Mouse (Mus musculus): ENCODE measurements around the gene Ccdc15. TPM values are rescaled to one million over a fixed set of nuclear protein-coding genes. Genes with fewer than 3 reads are reported as not detected.

Ccdc15 gene
- polyA plus RNA-seq (2016; fragmentation: Nextera tagmentation; extraction: Ambion mirVana): 5.1 and 5.8 TPM in 2 replicates

DNA sequence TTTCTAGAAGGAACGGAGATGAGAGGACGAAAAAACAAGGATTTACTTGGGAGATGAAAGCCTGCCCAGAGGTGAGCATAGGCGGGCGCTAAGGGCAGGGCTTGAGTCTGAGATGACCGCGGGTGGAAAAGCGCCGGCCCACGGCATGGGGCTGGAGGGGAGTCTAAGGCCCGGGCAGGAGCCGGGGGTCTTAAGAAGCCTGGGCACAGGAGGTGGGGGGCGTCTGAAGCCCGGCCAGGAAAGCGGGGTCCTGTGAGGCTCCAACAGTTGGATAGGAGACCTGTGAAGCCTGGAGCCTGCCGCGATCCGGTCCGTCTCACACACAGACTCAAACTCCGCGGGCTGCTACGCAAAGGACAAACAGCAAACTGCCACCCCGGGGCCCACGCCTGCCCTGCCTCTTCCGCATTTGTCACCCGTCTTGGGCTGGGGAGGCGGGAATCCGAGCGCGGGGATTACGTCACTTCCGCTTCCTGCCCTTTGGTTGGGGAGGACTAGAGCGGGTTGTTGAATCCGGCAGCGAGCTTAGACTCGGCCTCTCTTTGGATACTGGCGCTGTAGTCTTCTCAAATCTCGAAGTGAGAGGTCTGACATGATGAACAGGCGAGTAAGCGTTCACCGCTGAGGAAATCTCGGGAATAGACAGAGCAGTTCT, at the start of gene Ccdc15:
TSS of gene Ccdc15 (minus strand) at position 445 of the 655 bp plus-strand sequence.
- DNase-seq (ENCODE audit: low spot score): peak; percentile 98
- Histone ChIP-seq H3K4me3 (peak within 1 kb of the TSS; percentile 77), H3K9me3 (no peaks in the 10 kb centered on the region), H3K27me3 (ENCODE audit: insufficient read depth, poor library complexity, severe bottlenecking) (no peaks in the 10 kb centered on the region), H3K4me1 (0 out of 2 replicates have a peak, but pooled peaks cover 6% of the 10 kb centered on the region), H3K27ac (peak within 1 kb of the TSS; percentile 95), H3K36me3 (no peaks in the 10 kb centered on the region)
- under 1% methylated on average over 40 of the region's 41 CpGs for WGBS

DNA sequence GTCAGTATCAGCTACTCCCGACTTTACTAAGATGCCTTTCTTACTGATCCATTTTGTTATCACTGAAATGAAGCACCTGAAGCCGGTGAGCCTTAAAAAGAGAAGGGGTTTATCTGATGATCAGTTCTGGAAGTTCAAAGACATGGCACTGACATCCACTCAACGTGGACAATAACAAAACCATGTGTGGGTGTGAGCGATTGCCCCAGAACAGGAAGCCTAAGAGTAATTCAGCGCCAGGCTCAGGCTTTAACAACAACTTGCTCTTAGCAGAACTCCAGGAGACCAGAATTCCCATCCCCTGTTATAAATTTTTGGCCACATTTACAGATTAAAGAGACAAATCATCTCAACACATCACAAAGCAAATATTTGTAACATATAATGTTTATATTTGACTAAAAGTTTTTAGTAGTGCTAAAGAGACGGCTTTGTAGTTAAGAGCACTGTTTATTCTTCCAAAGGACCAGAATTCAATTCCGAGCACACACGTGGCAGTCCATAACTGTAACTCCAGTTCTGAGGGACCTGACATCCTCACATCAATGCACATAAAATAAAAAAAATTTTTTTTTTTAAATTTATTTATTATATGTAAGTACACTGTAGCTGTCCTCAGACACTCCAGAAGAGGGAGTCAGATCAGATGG, 45.4 kb upstream of the Ccdc15 start:
- Histone ChIP-seq H3K9me3 (no peaks in the 10 kb centered on the region), H3K4me3 (no peak overlapping the region), H3K27ac (no peak overlapping the region), H3K4me1 (no peaks in the 10 kb centered on the region), H3K36me3 (no peaks in the 10 kb centered on the region), H3K27me3 (ENCODE audit: insufficient read depth, poor library complexity, severe bottlenecking) (no peaks in the 10 kb centered on the region)
- no peak for DNase-seq (ENCODE audit: low spot score)
- 71% methylated on average over 8 of the region's 8 CpGs for WGBS

DNA sequence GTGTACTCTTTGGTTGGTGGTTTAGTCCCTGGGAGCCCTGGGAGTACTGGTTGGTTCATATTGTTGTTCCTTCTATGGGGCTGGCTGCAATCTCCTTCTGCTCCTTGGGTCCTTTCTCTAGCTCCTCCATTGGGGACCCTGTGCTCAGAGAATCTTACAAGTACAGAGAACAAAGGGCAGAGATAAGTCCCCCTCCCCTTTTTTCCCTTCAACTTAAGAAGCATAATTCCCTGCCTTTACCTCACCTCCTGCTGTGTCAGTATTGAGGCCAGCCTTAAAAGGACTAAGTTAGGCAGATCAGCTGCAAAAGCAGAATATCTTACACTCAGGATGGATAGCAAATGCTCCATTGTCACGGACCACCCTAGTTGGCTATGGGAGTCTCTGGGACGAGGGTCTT, 43.8 kb upstream of the Ccdc15 start:
- DNase-seq (ENCODE audit: low spot score): no peak
- peaks cover 5% of the 10 kb centered on the region for H3K27me3 ChIP-seq (ENCODE audit: insufficient read depth, poor library complexity, severe bottlenecking)
- H3K4me1 ChIP-seq: no peaks in the 10 kb centered on the region
- H3K9me3 ChIP-seq: no peaks in the 10 kb centered on the region
- 63% methylated on average over 2 of the region's 2 CpGs for WGBS
- H3K27ac ChIP-seq: no peak overlapping the region
- no peaks in the 10 kb centered on the region for H3K36me3 ChIP-seq
- H3K4me3 ChIP-seq: no peak overlapping the region

DNA sequence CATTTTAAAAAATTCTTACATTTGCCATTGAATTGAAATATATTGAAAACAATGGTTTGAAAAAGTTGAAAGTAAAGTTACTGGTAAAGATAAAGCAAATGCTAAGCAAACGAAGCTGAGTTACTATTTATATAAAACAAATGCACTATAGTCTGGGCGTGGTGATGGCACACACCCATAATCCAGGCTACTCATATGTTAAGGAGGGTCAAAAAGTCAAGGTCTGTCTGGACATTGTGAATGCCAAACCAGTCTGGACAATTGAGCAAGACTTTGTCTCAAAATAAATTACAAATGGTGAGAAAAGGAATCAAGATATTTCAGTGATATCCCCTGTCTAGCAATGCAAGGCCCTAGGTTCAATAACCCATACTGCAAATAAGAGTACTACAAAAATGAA, 42.7 kb upstream of the Ccdc15 start:
- DNase-seq (ENCODE audit: low spot score): no peak
- H3K36me3 ChIP-seq: no peaks in the 10 kb centered on the region
- H3K4me3 ChIP-seq: no peak overlapping the region
- peaks cover 13% of the 10 kb centered on the region for H3K27me3 ChIP-seq (ENCODE audit: insufficient read depth, poor library complexity, severe bottlenecking)
- H3K4me1 ChIP-seq: no peaks in the 10 kb centered on the region
- H3K9me3 ChIP-seq: no peaks in the 10 kb centered on the region
- WGBS: 68% methylated on average over 2 of the region's 2 CpGs
- no peak overlapping the region for H3K27ac ChIP-seq

DNA sequence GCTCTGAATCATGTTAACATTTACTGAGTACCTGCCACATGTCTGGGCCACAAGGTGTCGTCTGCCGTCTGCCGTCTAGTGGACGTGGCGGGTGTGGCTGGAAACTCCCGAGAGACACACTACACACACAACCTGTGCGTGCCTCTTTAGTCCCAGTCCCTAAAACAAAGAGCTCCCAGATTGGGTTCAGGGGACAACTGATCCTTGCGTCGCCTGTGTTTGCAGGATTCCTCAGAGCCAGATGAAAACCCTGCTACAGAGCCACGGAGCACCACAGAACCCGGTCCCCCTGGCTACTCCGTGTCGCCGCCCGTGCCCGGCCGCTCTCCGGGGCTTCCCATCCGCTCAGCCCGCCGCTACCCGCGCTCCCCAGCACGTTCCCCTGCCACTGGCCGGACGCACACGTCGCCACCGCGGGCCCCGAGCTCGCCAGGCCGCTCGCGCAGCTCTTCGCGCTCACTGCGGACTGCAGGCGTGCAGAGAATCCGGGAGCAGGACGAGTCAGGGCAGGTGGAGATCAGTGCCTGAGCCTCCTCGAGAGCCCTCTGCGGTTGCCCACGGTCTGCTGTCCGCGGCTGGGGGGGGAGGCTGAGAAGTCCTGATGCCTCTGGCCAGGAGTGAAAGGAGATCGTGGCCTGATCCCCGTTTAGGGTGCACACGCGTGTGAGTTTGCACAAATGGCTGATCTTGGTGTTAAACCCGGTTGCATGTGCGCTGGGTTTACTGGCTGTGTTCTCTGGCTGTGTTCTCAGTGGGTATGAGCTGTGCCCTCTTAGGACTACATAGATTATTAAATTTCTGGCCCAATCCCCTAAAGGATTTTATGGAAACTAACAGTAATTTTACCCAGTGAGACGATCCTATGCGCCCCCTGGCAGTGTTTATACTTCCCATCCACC, 36.3 kb upstream of the Ccdc15 start:
- Histone ChIP-seq H3K27ac (peak overlapping the region; percentile 79), H3K9me3 (no peaks in the 10 kb centered on the region), H3K27me3 (ENCODE audit: insufficient read depth, poor library complexity, severe bottlenecking) (peaks cover 52% of the 10 kb centered on the region), H3K36me3 (no peaks in the 10 kb centered on the region), H3K4me3 (peak overlapping the region; percentile 64), H3K4me1 (peaks cover 10% of the 10 kb centered on the region)
- no peak for DNase-seq (ENCODE audit: low spot score)
- WGBS: 8% methylated on average over 52 of the region's 54 CpGs

DNA sequence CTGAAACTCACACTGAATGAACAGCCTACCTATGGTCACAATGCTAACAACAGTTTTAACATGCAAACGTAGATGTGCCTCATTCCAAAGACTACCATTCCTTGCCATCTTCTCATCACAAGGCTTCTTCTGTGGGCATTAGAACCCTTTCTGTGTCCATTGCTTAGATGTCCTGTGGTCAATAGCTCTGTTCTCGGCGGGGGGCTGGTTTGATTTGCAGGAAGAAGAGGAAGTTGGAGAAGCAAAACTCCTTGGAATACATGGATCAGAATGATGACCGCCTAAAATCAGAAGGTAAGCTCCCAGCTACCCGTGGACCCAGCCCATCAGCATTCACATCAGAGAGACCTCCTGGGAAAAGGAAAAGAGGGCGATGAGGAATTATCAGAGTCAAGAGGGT, 34.9 kb upstream of the Ccdc15 start:
- Histone ChIP-seq H3K9me3 (no peaks in the 10 kb centered on the region), H3K27ac (no peak overlapping the region), H3K27me3 (ENCODE audit: insufficient read depth, poor library complexity, severe bottlenecking) (peaks cover 52% of the 10 kb centered on the region), H3K36me3 (no peaks in the 10 kb centered on the region), H3K4me1 (peaks cover 10% of the 10 kb centered on the region), H3K4me3 (no peak overlapping the region)
- no peak for DNase-seq (ENCODE audit: low spot score)
- 90% methylated on average over 6 of the region's 6 CpGs for WGBS

DNA sequence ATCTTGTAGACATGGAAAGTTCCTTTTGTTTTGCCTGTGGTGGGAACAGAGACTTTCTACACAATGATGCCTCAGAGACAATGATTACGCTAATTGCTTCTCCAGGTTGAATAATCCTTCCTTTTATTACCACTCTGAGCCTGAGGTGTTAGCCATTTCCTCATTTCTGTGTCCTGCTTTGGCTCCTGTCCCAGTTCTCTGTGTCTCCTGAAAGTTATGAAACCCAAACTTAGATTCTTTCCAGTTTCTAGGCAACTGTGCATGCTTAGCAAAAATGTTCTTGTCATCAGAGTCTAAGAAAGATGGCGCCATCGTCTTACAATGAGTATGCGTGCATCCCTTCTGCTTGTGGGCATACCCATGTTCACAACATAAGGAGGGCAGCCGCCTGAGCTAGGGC, 27.5 kb upstream of the Ccdc15 start:
- 83% methylated on average over 5 of the region's 5 CpGs for WGBS
- H3K4me3 ChIP-seq: no peak overlapping the region
- no peak for DNase-seq (ENCODE audit: low spot score)

DNA sequence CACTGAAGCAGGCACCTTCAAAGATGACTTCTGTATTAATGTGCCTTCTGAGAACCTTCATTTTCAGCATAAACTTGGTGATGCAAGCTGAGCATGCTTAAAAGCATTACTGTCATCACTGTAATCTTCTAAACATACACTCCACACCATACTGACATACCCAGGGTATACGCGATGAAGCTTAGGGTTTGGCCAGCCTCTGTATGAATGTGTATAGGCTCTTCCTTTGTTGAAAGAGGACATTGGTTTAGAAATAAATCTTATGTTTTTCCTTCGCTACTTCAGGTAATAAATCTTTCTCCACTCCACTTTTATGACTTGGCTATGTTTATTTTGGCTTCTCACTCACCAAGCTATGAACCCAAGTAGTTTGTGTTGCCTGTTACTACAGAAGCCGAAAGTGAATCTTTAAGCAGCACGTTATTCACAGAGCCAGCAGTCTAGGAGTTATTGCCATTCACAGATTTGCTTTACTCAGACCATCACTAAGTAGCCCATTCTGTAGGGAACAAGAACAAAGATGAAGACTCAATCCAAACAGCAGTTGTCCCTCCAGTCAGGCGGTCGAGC, 23.1 kb upstream of the Ccdc15 start:
- Histone ChIP-seq H3K36me3 (no peaks in the 10 kb centered on the region), H3K4me1 (no peaks in the 10 kb centered on the region), H3K27me3 (ENCODE audit: insufficient read depth, poor library complexity, severe bottlenecking) (no peaks in the 10 kb centered on the region), H3K9me3 (no peaks in the 10 kb centered on the region), H3K27ac (no peak overlapping the region), H3K4me3 (no peak overlapping the region)
- no peak for DNase-seq (ENCODE audit: low spot score)
- WGBS: 90% methylated on average over 7 of the region's 7 CpGs

More for the DNA sequence above, 27.5 kb upstream of the Ccdc15 start:
- H3K36me3 ChIP-seq: no peaks in the 10 kb centered on the region
- no peaks in the 10 kb centered on the region for H3K4me1 ChIP-seq
- no peak overlapping the region for H3K27ac ChIP-seq
- H3K9me3 ChIP-seq: no peaks in the 10 kb centered on the region
- no peaks in the 10 kb centered on the region for H3K27me3 ChIP-seq (ENCODE audit: insufficient read depth, poor library complexity, severe bottlenecking)

DNA sequence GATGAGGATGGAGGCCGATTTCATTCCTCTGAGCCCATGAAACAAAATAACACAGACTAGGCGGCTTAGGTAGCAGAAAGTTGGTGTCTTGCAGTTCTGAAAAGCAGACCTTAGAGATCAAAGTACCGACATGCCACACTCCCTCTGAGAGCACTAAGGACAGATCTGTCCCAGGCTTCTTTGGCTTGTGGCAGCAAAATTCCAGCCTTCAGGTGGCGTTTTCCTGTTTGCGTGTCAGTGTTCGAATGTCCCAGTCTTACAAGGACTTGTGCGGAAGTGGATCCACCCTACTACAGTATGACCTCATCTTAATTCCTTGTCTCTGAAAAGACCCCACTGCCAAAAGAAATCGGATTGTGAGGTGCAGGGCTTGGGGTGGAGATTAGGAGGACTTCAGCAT, 20.6 kb upstream of the Ccdc15 start:
- Histone ChIP-seq H3K9me3 (no peaks in the 10 kb centered on the region), H3K4me3 (no peak overlapping the region), H3K4me1 (no peaks in the 10 kb centered on the region), H3K27me3 (ENCODE audit: insufficient read depth, poor library complexity, severe bottlenecking) (no peaks in the 10 kb centered on the region), H3K27ac (no peak overlapping the region), H3K36me3 (no peaks in the 10 kb centered on the region)
- WGBS: 64% methylated on average over 8 of the region's 8 CpGs
- no peak for DNase-seq (ENCODE audit: low spot score)

DNA sequence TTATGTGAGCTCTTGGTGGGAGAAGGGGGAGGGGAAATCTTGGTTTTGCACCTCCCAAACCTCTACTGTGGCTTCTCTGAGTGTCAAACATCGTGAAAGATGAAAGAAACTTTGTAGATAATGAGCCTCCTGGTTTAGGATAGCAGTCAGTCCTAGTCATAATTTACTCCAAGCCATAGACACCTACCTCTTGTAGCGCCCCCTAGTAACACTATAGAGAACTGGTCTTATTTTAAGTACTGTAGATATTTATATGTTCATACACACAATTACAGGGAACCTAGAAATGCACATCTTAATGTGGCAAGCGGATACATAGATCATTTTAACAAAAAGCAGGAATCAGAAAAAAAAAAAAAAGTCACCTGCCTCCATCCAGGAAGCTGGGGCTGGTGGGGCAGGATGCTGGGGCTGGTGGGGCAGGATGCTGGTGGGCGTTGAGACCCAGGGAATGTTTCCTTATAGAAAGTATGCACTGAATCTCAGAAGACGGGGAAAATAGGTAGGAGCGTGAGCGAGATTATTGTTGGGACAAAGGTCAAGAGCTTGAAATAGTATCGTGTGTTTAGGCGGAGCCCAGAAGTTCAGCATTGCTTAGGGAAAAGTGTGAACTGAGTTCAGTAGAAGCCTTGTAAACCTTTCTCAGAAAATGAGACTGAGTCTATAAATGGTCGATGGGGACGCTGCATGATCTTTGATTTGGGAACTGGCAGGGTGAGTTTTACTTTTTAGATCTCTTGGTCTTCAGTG, 20.0 kb upstream of the Ccdc15 start:
- Histone ChIP-seq H3K36me3 (no peaks in the 10 kb centered on the region), H3K27me3 (ENCODE audit: insufficient read depth, poor library complexity, severe bottlenecking) (no peaks in the 10 kb centered on the region), H3K4me1 (no peaks in the 10 kb centered on the region), H3K9me3 (no peaks in the 10 kb centered on the region), H3K27ac (no peak overlapping the region), H3K4me3 (no peak overlapping the region)
- DNase-seq (ENCODE audit: low spot score): no peak
- 69% methylated on average over 11 of the region's 11 CpGs for WGBS

DNA sequence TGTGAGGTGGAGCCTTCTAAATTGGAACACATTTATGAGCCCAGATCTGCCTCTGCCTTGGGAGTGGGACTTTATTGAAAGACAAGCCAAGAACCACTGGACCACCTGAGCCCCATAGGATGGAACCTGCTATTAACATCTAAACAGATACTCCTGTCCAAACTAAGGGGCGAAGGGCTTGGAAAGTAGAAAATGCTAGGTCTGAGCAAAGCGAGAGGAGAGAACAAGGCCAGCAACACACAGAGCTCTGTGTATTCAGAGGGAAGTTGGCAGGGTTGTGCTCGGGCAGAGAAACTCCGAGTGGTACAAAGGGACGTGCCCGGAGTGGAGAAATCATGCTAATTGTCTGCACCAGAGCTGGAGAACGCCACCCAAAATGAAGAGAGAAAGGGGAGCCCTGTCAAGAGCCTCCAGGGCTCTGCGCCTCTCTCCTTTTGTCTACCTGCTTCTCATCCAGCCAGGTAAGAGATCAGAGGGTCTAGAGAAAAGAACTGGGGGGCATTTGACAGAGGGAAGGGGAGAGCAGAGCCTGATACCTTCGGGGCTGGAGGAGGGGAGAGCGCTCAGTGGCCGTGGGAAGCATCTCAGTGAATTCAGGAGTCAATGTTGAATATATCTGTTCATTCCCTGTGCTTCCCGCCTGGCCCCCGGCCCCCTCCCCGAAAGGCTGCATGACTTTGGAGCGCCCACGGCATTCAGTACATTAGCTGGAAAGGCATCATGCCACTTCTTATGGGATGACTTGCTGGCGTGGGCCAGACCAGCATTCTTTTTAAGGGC, 19.3 kb upstream of the Ccdc15 start, which contains the start of gene Hepacam:
TSS of gene Hepacam (plus strand) at position 51 of the 780 bp plus-strand sequence.
- Histone ChIP-seq H3K4me1 (no peaks in the 10 kb centered on the region), H3K4me3 (no peak within 1 kb of the TSS), H3K27ac (no peak within 1 kb of the TSS), H3K36me3 (no peaks in the 10 kb centered on the region), H3K9me3 (no peaks in the 10 kb centered on the region), H3K27me3 (ENCODE audit: insufficient read depth, poor library complexity, severe bottlenecking) (no peaks in the 10 kb centered on the region)
- no peak for DNase-seq (ENCODE audit: low spot score)
- WGBS: 79% methylated on average over 17 of the region's 17 CpGs

DNA sequence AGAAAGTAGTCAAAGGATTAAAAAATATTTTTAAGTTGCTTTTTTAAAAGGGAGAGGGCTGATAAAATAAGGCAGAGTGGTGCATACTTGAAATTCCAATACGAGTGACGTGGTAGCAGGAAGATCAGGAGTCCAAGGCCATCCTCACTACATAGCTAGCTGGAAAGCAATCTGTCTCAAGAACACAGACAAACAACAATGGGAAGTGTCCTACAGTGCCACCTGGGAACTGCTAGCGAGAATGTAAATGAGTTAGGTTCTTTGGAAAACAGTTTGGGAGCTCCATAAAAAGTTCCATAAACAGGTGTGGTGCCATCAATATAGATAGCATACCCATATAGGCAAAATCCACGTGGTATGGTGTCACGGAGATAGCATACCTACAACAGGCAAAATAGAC, 17.5 kb upstream of the Ccdc15 start:
- 50% methylated on average over 5 of the region's 5 CpGs for WGBS
- Histone ChIP-seq H3K4me1 (no peaks in the 10 kb centered on the region), H3K36me3 (no peaks in the 10 kb centered on the region), H3K4me3 (no peak overlapping the region), H3K9me3 (no peaks in the 10 kb centered on the region), H3K27me3 (ENCODE audit: insufficient read depth, poor library complexity, severe bottlenecking) (no peaks in the 10 kb centered on the region), H3K27ac (no peak overlapping the region)
- DNase-seq (ENCODE audit: low spot score): no peak

Data from heart, embryonic 10.5 days (tissue).